Mouse (Mus musculus) embryonic facial prominence, embryonic 13.5 days (tissue): Measurements from ENCODE around the gene Gria3. TPM values are rescaled to one million over a fixed set of nuclear protein-coding genes. Genes with fewer than 3 reads are reported as not detected.

ENCODE experiments used
- ATAC-seq: fragments of 200-750 bp; cut with Nextera tagmentation; 2 replicates; pipeline ENCODE4 v1.8.0; 2017; ENCODE audit warnings: low read depth; ENCODE audit not compliant: insufficient number of reproducible peaks, insufficient read depth, low FRiP score, low TSS enrichment
- H3K27ac ChIP-seq: fragments of 300-500 bp; sonication (generic); 2 replicates; pipeline ENCODE4 v1.5.1; 2015; ENCODE audit warnings: moderate library complexity, mild to moderate bottlenecking, inconsistent platforms
- H3K27me3 ChIP-seq: fragments of 300-500 bp; sonication (generic); 2 replicates; pipeline ENCODE4 v1.6.1; 2015; ENCODE audit warnings: mild to moderate bottlenecking, inconsistent platforms
- H3K36me3 ChIP-seq: fragments of 300-500 bp; sonication (generic); 2 replicates; pipeline ENCODE4 v1.6.1; 2015; ENCODE audit warnings: mild to moderate bottlenecking, inconsistent platforms
- H3K4me1 ChIP-seq: fragments of 300-500 bp; sonication (generic); 2 replicates; pipeline ENCODE4 v1.6.1; 2015; ENCODE audit warnings: inconsistent platforms
- H3K4me2 ChIP-seq: fragments of 300-500 bp; sonication (generic); 2 replicates; pipeline ENCODE4 v1.6.1; 2015; ENCODE audit warnings: moderate library complexity, mild to moderate bottlenecking, inconsistent platforms
- H3K4me3 ChIP-seq: fragments of 300-500 bp; sonication (generic); 2 replicates; pipeline ENCODE4 v1.5.1; 2015; ENCODE audit warnings: mild to moderate bottlenecking, inconsistent platforms
- H3K9ac ChIP-seq: fragments of 300-500 bp; sonication (generic); 2 replicates; pipeline ENCODE4 v1.6.1; 2015; ENCODE audit warnings: mild to moderate bottlenecking, inconsistent platforms
- H3K9me3 ChIP-seq: fragments of 300-500 bp; sonication (generic); 2 replicates; pipeline ENCODE4 v1.6.1; 2016; ENCODE audit warnings: inconsistent platforms
- WGBS: fragments of 180-500 bp; shearing (Covaris S2); methylation state at CpG from one replicate; pipeline ENCODE4 v1.1.7; 2015; ENCODE audit warnings: mixed read lengths; 5-methylcytosine and 5-hydroxymethylcytosine counted together
- polyA plus RNA-seq: library from polyadenylated mRNA; unstranded; fragments of >200 nt; fragmentation: Nextera tagmentation; extraction: Ambion mirVana; gene quantifications from 2 replicates; pipeline ENCODE4 v1.2.1, GENCODE M21; 2015

Gria3 gene
- polyA plus RNA-seq, 1 experiment from 2014 or later: 8.2 TPM

DNA sequence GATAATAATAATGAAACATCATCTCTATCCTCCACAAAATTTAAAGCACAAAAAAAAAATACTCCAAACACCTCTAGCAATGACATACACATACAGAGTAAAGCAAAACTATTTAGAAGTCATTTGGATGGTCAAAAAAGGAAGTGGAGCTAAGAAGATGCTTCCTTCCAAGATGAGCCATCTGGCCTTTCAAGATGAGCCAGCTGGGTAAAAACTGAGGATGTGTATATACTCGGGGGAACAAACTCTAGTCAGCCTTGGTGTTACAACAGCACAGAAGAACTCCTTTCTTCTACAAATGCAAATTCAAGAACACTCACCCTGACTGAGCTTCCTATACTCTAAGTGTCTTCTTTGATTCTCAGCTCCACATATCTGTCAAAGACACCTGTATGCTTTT is 172.4 kb downstream of the Gria3 start:
- ATAC-seq: no peak
- Histone ChIP-seq H3K4me1 (no peaks in the 10 kb centered on the region), H3K27ac (no peak overlapping the region), H3K4me3 (no peak overlapping the region), H3K9ac (no peak overlapping the region), H3K27me3 (no peaks in the 10 kb centered on the region), H3K4me2 (no peak overlapping the region), H3K36me3 (no peaks in the 10 kb centered on the region), H3K9me3 (no peaks in the 10 kb centered on the region)
- WGBS: 62% methylated on average over 1 of the region's 1 CpGs

DNA sequence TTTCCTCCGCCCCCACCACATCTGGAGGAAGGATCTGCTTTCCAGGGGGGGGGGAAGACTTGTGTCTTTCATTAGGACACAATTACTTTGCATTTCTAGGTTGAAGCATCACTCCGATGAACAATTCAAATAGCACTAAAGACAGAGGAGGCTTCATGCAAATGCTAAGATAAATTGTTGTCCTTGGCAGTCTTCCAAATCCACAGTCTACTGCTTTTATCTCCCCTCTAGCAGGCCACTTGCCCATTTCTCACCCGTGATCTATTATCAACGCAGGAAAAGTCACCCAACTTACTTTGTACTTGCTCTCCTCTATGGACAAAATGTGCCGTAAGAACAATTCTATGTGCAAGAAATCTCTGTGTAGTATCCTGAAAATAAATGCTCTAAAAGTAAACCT is 178.1 kb downstream of the Gria3 start:
- Histone ChIP-seq H3K9ac (no peak overlapping the region), H3K9me3 (no peaks in the 10 kb centered on the region), H3K36me3 (no peaks in the 10 kb centered on the region), H3K4me2 (no peak overlapping the region), H3K4me1 (no peaks in the 10 kb centered on the region), H3K4me3 (no peak overlapping the region), H3K27ac (no peak overlapping the region), H3K27me3 (no peaks in the 10 kb centered on the region)
- WGBS: 66% methylated on average over 5 of the region's 5 CpGs
- no peak for ATAC-seq

DNA sequence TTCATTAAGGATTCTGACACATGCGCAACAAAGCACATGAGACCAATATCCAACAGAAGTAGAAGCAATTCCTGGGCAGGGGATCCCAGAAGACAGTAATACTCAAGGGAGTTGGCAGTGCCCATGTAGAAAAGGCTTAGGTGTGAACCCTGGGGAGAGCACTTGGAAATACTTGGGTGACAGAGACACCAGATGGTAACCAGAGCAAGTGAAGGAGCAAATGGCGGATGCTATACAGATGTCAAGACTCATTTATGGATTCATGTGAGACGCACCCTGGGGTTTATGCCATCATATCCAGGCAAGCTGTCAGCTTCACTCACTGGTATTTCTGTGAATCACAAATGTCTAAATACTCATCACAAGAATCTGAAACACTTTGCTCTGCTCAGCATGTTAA is 187.0 kb downstream of the Gria3 start:
- H3K4me3 ChIP-seq: no peak overlapping the region
- no peak for ATAC-seq
- 93% methylated on average over 3 of the region's 3 CpGs for WGBS

DNA sequence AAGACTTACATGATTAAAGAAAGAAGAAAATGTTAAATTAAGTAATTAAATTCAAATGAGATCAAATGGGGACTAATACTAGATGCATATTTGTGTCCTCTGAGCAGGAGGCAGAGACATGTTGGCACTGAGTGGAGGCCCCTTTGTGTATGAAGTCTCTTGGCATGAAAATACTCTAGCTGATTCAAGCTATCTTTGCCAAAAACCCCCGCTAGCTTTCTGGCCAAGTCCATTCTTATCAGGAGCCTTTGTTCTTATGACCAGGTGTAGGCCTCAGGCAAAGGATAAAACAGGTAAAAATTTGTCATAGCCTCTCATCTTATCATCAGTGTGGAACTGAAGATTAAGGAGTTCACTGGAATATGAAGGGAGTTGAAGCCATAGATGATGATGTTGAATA is 206.5 kb downstream of the Gria3 start:
- Histone ChIP-seq H3K4me3 (no peak overlapping the region), H3K27ac (no peak overlapping the region), H3K9ac (no peak overlapping the region), H3K9me3 (no peaks in the 10 kb centered on the region), H3K36me3 (no peaks in the 10 kb centered on the region), H3K27me3 (no peaks in the 10 kb centered on the region), H3K4me2 (no peak overlapping the region), H3K4me1 (no peaks in the 10 kb centered on the region)
- 72% methylated on average over 1 of the region's 1 CpGs for WGBS
- no peak for ATAC-seq

More for the DNA sequence above, 187.0 kb downstream of the Gria3 start:
- no peaks in the 10 kb centered on the region for H3K4me1 ChIP-seq
- no peaks in the 10 kb centered on the region for H3K27me3 ChIP-seq
- H3K9me3 ChIP-seq: no peaks in the 10 kb centered on the region
- no peaks in the 10 kb centered on the region for H3K36me3 ChIP-seq
- H3K9ac ChIP-seq: no peak overlapping the region
- H3K4me2 ChIP-seq: no peak overlapping the region
- no peak overlapping the region for H3K27ac ChIP-seq

DNA sequence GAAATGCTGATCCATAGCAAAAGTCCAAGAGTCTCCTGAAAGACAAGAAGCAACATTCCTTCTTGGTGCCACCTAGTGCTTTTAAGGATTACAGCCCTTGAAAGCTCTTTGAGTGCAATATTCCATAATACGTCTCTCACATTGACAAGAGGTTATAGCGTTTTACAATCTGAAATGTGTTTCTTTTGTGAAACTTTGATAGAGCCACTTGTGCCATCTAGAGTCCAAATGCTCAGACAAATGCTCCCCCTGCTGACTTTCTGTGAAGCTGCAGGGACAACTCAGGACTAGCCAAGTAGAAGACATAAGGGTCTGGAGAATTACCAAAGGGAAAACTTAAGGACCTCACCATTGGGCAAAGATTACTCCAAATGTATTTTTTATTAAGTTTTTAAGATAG is 214.3 kb downstream of the Gria3 start:
- no peak overlapping the region for H3K9ac ChIP-seq
- no peaks in the 10 kb centered on the region for H3K4me1 ChIP-seq
- no peak overlapping the region for H3K4me2 ChIP-seq
- no peaks in the 10 kb centered on the region for H3K9me3 ChIP-seq
- H3K4me3 ChIP-seq: no peak overlapping the region
- no peak for ATAC-seq
- WGBS: 35% methylated on average over 2 of the region's 2 CpGs
- no peaks in the 10 kb centered on the region for H3K36me3 ChIP-seq
- no peak overlapping the region for H3K27ac ChIP-seq
- H3K27me3 ChIP-seq: no peaks in the 10 kb centered on the region

DNA sequence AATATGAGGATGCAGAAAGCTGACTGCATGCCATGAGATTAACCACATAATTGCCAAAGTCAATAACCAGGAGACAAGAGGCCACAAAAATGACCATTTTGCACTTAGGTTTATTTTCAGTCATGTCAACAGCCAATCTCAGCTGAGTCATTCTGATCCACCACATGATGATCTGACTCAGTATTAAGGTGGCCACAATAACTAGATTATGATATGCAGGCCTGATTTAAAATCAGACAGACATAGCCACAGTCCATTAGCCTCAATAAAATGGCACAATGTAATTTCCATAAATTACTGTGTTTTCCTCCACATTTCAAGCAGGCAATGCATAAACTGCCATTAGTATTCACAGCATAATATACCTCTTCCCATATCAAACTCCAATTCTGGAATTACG is 216.3 kb downstream of the Gria3 start:
- 76% methylated on average over 1 of the region's 1 CpGs for WGBS
- ATAC-seq: no peak
- Histone ChIP-seq H3K4me2 (no peak overlapping the region), H3K36me3 (no peaks in the 10 kb centered on the region), H3K27ac (no peak overlapping the region), H3K9me3 (no peaks in the 10 kb centered on the region), H3K4me3 (no peak overlapping the region), H3K4me1 (no peaks in the 10 kb centered on the region), H3K9ac (no peak overlapping the region), H3K27me3 (no peaks in the 10 kb centered on the region)

DNA sequence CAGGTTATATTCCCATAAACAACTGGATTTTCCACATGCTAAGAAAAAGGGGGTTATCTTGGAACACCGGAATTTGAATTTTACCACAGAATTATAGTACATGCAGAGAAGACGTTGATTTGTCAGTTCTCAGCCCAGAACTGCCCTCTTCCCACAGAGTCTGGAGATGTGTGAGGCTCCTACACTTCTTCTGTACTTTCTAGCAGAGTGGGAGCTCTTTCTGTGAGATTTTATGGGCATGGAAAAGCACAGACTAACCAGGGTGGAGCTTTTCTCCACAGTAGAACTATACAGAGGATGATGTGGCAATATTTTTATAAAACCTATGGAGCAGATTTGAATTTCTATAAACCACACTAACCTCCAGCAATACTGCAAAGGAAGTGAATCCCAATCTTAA is 217.7 kb downstream of the Gria3 start:
- no peaks in the 10 kb centered on the region for H3K36me3 ChIP-seq
- WGBS: 90% methylated on average over 2 of the region's 2 CpGs
- no peak overlapping the region for H3K27ac ChIP-seq
- no peaks in the 10 kb centered on the region for H3K4me1 ChIP-seq
- H3K9me3 ChIP-seq: no peaks in the 10 kb centered on the region
- no peaks in the 10 kb centered on the region for H3K27me3 ChIP-seq
- no peak overlapping the region for H3K4me3 ChIP-seq
- no peak for ATAC-seq
- H3K4me2 ChIP-seq: no peak overlapping the region
- no peak overlapping the region for H3K9ac ChIP-seq

DNA sequence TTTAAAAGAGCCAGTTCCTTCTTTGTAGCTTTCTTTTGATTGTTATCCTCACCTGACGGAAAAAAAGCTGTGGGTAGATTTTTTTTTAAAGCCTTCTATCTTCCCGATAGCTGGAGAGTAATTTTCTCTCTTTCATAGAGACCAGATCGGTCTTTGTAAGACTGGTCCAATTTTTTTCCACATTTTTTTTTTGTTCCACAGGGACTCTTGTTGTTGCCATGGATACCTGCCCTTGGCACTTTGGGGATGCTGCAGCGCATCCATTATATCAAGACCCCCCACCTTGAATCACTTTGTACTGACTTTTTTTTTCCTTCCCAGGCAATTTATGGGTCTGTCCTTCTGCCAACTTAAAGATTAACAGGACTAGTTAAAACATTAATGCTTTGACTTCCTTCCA is 232.9 kb downstream of the Gria3 start:
- H3K4me3 ChIP-seq: no peak overlapping the region
- H3K4me1 ChIP-seq: no peaks in the 10 kb centered on the region
- no peak overlapping the region for H3K4me2 ChIP-seq
- ATAC-seq: no peak
- H3K27ac ChIP-seq: no peak overlapping the region
- H3K36me3 ChIP-seq: no peaks in the 10 kb centered on the region
- no peak overlapping the region for H3K9ac ChIP-seq
- 75% methylated on average over 4 of the region's 4 CpGs for WGBS
- no peaks in the 10 kb centered on the region for H3K27me3 ChIP-seq
- H3K9me3 ChIP-seq: no peaks in the 10 kb centered on the region

DNA sequence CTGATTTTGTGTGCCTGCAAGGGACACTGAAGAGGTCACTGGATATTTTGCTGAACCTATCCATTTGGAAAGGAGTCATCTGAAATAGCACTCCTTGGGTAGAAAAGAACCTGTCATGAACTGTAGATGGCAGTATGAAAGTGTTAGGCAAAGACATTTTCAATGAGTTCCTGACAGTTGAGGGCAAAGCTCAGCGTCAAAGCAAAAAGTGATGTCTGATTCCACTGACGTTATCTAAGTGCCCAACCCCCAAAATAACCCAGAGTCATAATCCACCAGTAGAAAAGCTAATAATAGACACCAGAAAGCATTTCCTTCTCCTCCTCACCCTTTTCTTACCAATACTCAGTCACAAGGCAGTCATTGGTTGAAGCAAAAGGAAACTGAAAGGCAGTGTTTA is 244.3 kb downstream of the Gria3 start:
- Histone ChIP-seq H3K9ac (no peak overlapping the region), H3K4me1 (no peaks in the 10 kb centered on the region), H3K27ac (no peak overlapping the region), H3K36me3 (no peaks in the 10 kb centered on the region), H3K4me3 (no peak overlapping the region), H3K9me3 (no peaks in the 10 kb centered on the region), H3K4me2 (no peak overlapping the region), H3K27me3 (no peaks in the 10 kb centered on the region)
- no peak for ATAC-seq
- 33% methylated on average over 2 of the region's 2 CpGs for WGBS

DNA sequence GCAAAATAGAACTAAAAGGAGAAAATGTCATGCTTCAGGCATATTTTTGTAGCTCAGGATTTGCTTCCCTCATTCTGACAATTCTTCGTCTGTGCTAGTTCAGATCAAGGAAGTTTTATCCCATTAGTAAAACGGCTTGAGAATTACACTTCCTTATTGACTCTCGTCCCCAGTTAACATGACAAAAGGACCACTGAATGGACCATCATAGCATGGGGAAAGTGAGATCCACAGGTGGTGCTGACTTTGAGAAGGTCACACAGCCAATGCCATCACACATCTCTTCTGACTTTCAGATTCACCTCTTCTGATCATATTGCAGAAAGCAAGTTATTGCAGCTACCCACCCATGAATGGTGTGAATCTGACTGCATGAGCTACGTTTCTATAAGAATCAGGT is 257.1 kb downstream of the Gria3 start:
- Histone ChIP-seq H3K9me3 (no peaks in the 10 kb centered on the region), H3K4me1 (no peaks in the 10 kb centered on the region), H3K9ac (no peak overlapping the region), H3K27ac (no peak overlapping the region), H3K4me3 (no peak overlapping the region), H3K27me3 (no peaks in the 10 kb centered on the region), H3K4me2 (no peak overlapping the region), H3K36me3 (no peaks in the 10 kb centered on the region)
- 53% methylated on average over 4 of the region's 4 CpGs for WGBS
- no peak for ATAC-seq

DNA sequence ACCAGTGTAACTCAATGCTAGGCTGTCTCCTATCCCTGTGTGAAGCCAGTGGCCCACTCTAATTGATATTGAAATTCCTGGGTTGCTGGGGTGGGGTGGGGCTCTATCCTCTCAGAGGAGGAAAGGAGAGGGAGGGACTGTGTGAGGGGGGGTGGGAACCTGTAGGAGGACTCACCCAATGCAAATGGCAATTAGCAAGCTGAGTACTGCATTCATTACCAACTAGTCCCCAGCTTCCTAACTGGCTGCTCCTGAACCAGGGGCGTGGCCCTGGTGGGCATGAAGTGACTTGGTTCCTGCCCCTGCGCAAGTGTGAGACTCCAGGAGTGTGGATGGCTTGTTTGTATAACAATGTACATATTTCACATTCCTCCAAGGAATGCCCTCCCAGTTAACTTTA is 288.2 kb downstream of the Gria3 start:
- WGBS: 44% methylated on average over 2 of the region's 2 CpGs
- ATAC-seq: no peak
- Histone ChIP-seq H3K4me3 (no peak overlapping the region), H3K27me3 (no peaks in the 10 kb centered on the region), H3K9ac (no peak overlapping the region), H3K4me1 (no peaks in the 10 kb centered on the region), H3K36me3 (no peaks in the 10 kb centered on the region), H3K27ac (no peak overlapping the region), H3K9me3 (no peaks in the 10 kb centered on the region), H3K4me2 (no peak overlapping the region)

DNA sequence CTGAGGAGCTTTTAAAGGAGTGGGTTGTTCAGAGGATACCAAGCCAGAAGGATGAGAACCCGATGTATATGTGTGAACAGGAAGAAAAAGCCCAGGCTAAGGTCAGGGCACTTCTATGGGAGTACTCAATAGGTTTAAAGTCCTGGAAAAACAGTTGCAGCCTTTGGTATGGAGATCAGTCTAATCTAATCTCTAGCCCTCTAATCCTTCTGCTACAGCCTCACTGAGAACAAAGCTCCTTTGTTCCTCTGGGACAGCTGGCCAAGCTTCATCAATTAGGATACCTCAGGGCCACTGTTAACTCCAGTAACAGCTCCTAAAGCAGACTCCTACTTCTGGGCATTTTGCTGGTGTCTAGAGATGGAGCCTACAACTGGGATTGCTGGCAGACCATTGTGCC is 291.4 kb downstream of the Gria3 start:
- Histone ChIP-seq H3K27me3 (no peaks in the 10 kb centered on the region), H3K4me1 (no peaks in the 10 kb centered on the region), H3K27ac (no peak overlapping the region), H3K4me3 (no peak overlapping the region), H3K9ac (no peak overlapping the region), H3K9me3 (no peaks in the 10 kb centered on the region), H3K36me3 (no peaks in the 10 kb centered on the region), H3K4me2 (no peak overlapping the region)
- no peak for ATAC-seq
- 27% methylated on average over 1 of the region's 1 CpGs for WGBS
